Mouse (Mus musculus) forebrain, embryonic 13.5 days (tissue): ENCODE measurements around the gene Serping1. TPM values are rescaled to one million over a fixed set of nuclear protein-coding genes. Genes with fewer than 3 reads are reported as not detected.

Experiments used
- ATAC-seq: fragments of 200-750 bp; cut with Nextera tagmentation; 2 replicates; pipeline ENCODE4 v1.8.0; 2017
- H3K27ac ChIP-seq: fragments of 300-500 bp; sonication (generic); 2 replicates; pipeline ENCODE4 v1.5.1; 2015; ENCODE audit warnings: inconsistent platforms, mild to moderate bottlenecking, moderate library complexity
- H3K27me3 ChIP-seq: fragments of 300-500 bp; sonication (generic); 2 replicates; pipeline ENCODE4 v1.6.1; 2015; ENCODE audit warnings: mild to moderate bottlenecking, inconsistent platforms
- H3K36me3 ChIP-seq: fragments of 300-500 bp; sonication (generic); 2 replicates; pipeline ENCODE4 v1.6.1; 2015; ENCODE audit warnings: mild to moderate bottlenecking, inconsistent platforms; ENCODE audit not compliant: poor library complexity, severe bottlenecking
- H3K4me1 ChIP-seq: fragments of 300-500 bp; sonication (generic); 2 replicates; pipeline ENCODE4 v1.6.1; 2015; ENCODE audit warnings: inconsistent platforms
- H3K4me2 ChIP-seq: fragments of 300-500 bp; sonication (generic); 2 replicates; pipeline ENCODE4 v1.6.1; 2015; ENCODE audit warnings: inconsistent platforms, mild to moderate bottlenecking, moderate library complexity
- H3K4me3 ChIP-seq: fragments of 300-500 bp; sonication (generic); 2 replicates; pipeline ENCODE4 v1.5.1; 2015; ENCODE audit warnings: mild to moderate bottlenecking, inconsistent platforms
- H3K9ac ChIP-seq: fragments of 300-500 bp; sonication (generic); 2 replicates; pipeline ENCODE4 v1.6.1; 2015; ENCODE audit warnings: mild to moderate bottlenecking, inconsistent platforms
- H3K9me3 ChIP-seq: fragments of 300-500 bp; sonication (generic); replicated peaks from 2 replicates; pipeline ENCODE4 v1.6.1; 2016; ENCODE audit warnings: inconsistent platforms
- WGBS: fragments of 180-500 bp; shearing (Covaris S2); methylation state at CpG from one replicate; pipeline ENCODE4 v1.1.7; 2015; 5-methylcytosine and 5-hydroxymethylcytosine counted together
- polyA plus RNA-seq: library from polyadenylated mRNA; unstranded; fragments of >200 nt; fragmentation: Nextera tagmentation; extraction: Ambion mirVana; gene quantifications from 2 replicates; pipeline ENCODE4 v1.2.1, GENCODE M21; 2015

Gene Serping1
- polyA plus RNA-seq, 1 experiment from 2014 or later = 25.6 TPM

GRCm38 (mm10) chr2:84775665-84776064 lies 421 bp upstream of the Serping1 start:
- Histone ChIP-seq H3K4me1 (peaks cover 14% of the 10 kb centered on the region), H3K27ac (peak overlapping the region; percentile 75; the same call in 1 of the 2 replicates), H3K27me3 (no peaks in the 10 kb centered on the region), H3K9me3 (no peaks in the 10 kb centered on the region), H3K36me3 (no peaks in the 10 kb centered on the region), H3K9ac (no peak overlapping the region), H3K4me2 (no peak overlapping the region), H3K4me3 (no peak overlapping the region)
- 75% methylated on average over 6 of the region's 6 CpGs for WGBS
- ATAC-seq = no peak

- ATAC-seq = peak; percentile 94
- WGBS = 1% methylated on average over 14 of the region's 15 CpGs
- peak overlapping the region; percentile 75; the same call in 1 of the 2 replicates for H3K27ac ChIP-seq
- H3K9me3 ChIP-seq = no peaks in the 10 kb centered on the region
- peaks cover 14% of the 10 kb centered on the region for H3K4me1 ChIP-seq
- H3K4me3 ChIP-seq = peak overlapping the region; percentile 35
- no peaks in the 10 kb centered on the region for H3K36me3 ChIP-seq
- H3K4me2 ChIP-seq = peak overlapping the region; percentile 59
- no peaks in the 10 kb centered on the region for H3K27me3 ChIP-seq
- H3K9ac ChIP-seq = peak overlapping the region; percentile 54
Observed at GRCm38 (mm10) chr2:84774751-84775150, 493 bp downstream of the Serping1 start.

GRCm38 (mm10) chr2:84773195-84773594 lies 2.0 kb downstream of the Serping1 start:
- Histone ChIP-seq H3K4me1 (peaks cover 14% of the 10 kb centered on the region), H3K27ac (no peak overlapping the region), H3K4me2 (no peak overlapping the region), H3K27me3 (no peaks in the 10 kb centered on the region), H3K9me3 (no peaks in the 10 kb centered on the region), H3K4me3 (no peak overlapping the region), H3K9ac (no peak overlapping the region), H3K36me3 (no peaks in the 10 kb centered on the region)
- WGBS = 81% methylated on average over 5 of the region's 5 CpGs
- no peak for ATAC-seq

- Histone ChIP-seq H3K9me3 (no peaks in the 10 kb centered on the region), H3K4me2 (no peak overlapping the region), H3K36me3 (no peaks in the 10 kb centered on the region), H3K9ac (no peak overlapping the region), H3K27ac (no peak overlapping the region), H3K4me3 (no peak overlapping the region), H3K27me3 (no peaks in the 10 kb centered on the region), H3K4me1 (peaks cover 14% of the 10 kb centered on the region)
- no peak for ATAC-seq
- 87% methylated on average over 4 of the region's 4 CpGs for WGBS
Observed at GRCm38 (mm10) chr2:84772454-84772853, 2.8 kb downstream of the Serping1 start.

- no peaks in the 10 kb centered on the region for H3K9me3 ChIP-seq
- no peak for ATAC-seq
- H3K4me2 ChIP-seq = no peak overlapping the region
- no peak overlapping the region for H3K27ac ChIP-seq
- H3K4me1 ChIP-seq = peaks cover 14% of the 10 kb centered on the region
- H3K4me3 ChIP-seq = no peak overlapping the region
- no peak overlapping the region for H3K9ac ChIP-seq
- H3K36me3 ChIP-seq = no peaks in the 10 kb centered on the region
- H3K27me3 ChIP-seq = no peaks in the 10 kb centered on the region
- 81% methylated on average over 6 of the region's 6 CpGs for WGBS
Observed at GRCm38 (mm10) chr2:84770501-84770900, 4.7 kb downstream of the Serping1 start.

GRCm38 (mm10) chr2:84762818-84763217 lies 12.4 kb downstream of the Serping1 start:
- peaks cover 3% of the 10 kb centered on the region; the same call in 1 of the 2 replicates for H3K36me3 ChIP-seq
- no peak overlapping the region for H3K27ac ChIP-seq
- WGBS = 70% methylated on average over 1 of the region's 1 CpGs
- H3K27me3 ChIP-seq = no peaks in the 10 kb centered on the region
- no peaks in the 10 kb centered on the region for H3K4me1 ChIP-seq
- H3K9me3 ChIP-seq = no peaks in the 10 kb centered on the region
- ATAC-seq = no peak
- H3K4me3 ChIP-seq = no peak overlapping the region
- H3K4me2 ChIP-seq = no peak overlapping the region
- H3K9ac ChIP-seq = no peak overlapping the region

- Histone ChIP-seq H3K4me1 (no peaks in the 10 kb centered on the region), H3K9ac (no peak overlapping the region), H3K9me3 (no peaks in the 10 kb centered on the region), H3K4me3 (no peak overlapping the region), H3K36me3 (peaks cover 3% of the 10 kb centered on the region; the same call in 1 of the 2 replicates), H3K27me3 (no peaks in the 10 kb centered on the region), H3K27ac (no peak overlapping the region), H3K4me2 (no peak overlapping the region)
- ATAC-seq = no peak
- WGBS = 28% methylated on average over 4 of the region's 4 CpGs
Observed at GRCm38 (mm10) chr2:84762295-84762694, 12.9 kb downstream of the Serping1 start.

GRCm38 (mm10) chr2:84761840-84762239 lies 13.4 kb downstream of the Serping1 start:
- Histone ChIP-seq H3K4me1 (no peaks in the 10 kb centered on the region), H3K9ac (no peak overlapping the region), H3K4me3 (no peak overlapping the region), H3K27me3 (no peaks in the 10 kb centered on the region), H3K4me2 (no peak overlapping the region), H3K36me3 (peaks cover 3% of the 10 kb centered on the region; the same call in 1 of the 2 replicates), H3K27ac (no peak overlapping the region), H3K9me3 (no peaks in the 10 kb centered on the region)
- 90% methylated on average over 1 of the region's 1 CpGs for WGBS
- no peak for ATAC-seq

GRCm38 (mm10) chr2:84761309-84761708 lies 13.9 kb downstream of the Serping1 start:
- WGBS = 92% methylated on average over 3 of the region's 3 CpGs
- ATAC-seq = no peak
- H3K27ac ChIP-seq = no peak overlapping the region

GRCm38 (mm10) chr2:84760777-84761176 lies 14.5 kb downstream of the Serping1 start:
- no peak overlapping the region for H3K27ac ChIP-seq
- WGBS = 70% methylated on average over 8 of the region's 8 CpGs
- no peak overlapping the region for H3K4me3 ChIP-seq
- peaks cover 3% of the 10 kb centered on the region; the same call in 1 of the 2 replicates for H3K36me3 ChIP-seq
- no peaks in the 10 kb centered on the region for H3K27me3 ChIP-seq
- no peaks in the 10 kb centered on the region for H3K4me1 ChIP-seq
- ATAC-seq = no peak
- H3K9me3 ChIP-seq = no peaks in the 10 kb centered on the region
- no peak overlapping the region for H3K4me2 ChIP-seq
- H3K9ac ChIP-seq = no peak overlapping the region

More at GRCm38 (mm10) chr2:84761309-84761708, 13.9 kb downstream of the Serping1 start:
- Histone ChIP-seq H3K27me3 (no peaks in the 10 kb centered on the region), H3K4me2 (no peak overlapping the region), H3K9me3 (no peaks in the 10 kb centered on the region), H3K9ac (no peak overlapping the region), H3K36me3 (peaks cover 3% of the 10 kb centered on the region; the same call in 1 of the 2 replicates), H3K4me1 (no peaks in the 10 kb centered on the region), H3K4me3 (no peak overlapping the region)

GRCm38 (mm10) chr2:84758542-84759127 lies 16.6 kb downstream of the Serping1 start:
- H3K9me3 ChIP-seq = no peaks in the 10 kb centered on the region
- peak; percentile 78 for ATAC-seq
- 0% methylated on average over 2 of the region's 2 CpGs for WGBS

GRCm38 (mm10) chr2:84757026-84757682 lies 18.1 kb downstream of the Serping1 start:
- WGBS = 59% methylated on average over 7 of the region's 7 CpGs
- H3K4me3 ChIP-seq = no peak overlapping the region
- no peaks in the 10 kb centered on the region for H3K27me3 ChIP-seq
- no peaks in the 10 kb centered on the region for H3K36me3 ChIP-seq
- no peak overlapping the region for H3K27ac ChIP-seq
- no peak for ATAC-seq
- H3K9me3 ChIP-seq = no peaks in the 10 kb centered on the region
- no peak overlapping the region for H3K9ac ChIP-seq
- H3K4me2 ChIP-seq = no peak overlapping the region
- H3K4me1 ChIP-seq = no peaks in the 10 kb centered on the region

More at GRCm38 (mm10) chr2:84758542-84759127, 16.6 kb downstream of the Serping1 start:
- Histone ChIP-seq H3K27me3 (no peaks in the 10 kb centered on the region), H3K9ac (no peak overlapping the region), H3K36me3 (no peaks in the 10 kb centered on the region), H3K4me3 (no peak overlapping the region), H3K4me2 (no peak overlapping the region), H3K4me1 (no peaks in the 10 kb centered on the region), H3K27ac (no peak overlapping the region)
